Mouse (Mus musculus): ENCODE measurements around the gene Snapc4.

Gene Snapc4

DNA sequence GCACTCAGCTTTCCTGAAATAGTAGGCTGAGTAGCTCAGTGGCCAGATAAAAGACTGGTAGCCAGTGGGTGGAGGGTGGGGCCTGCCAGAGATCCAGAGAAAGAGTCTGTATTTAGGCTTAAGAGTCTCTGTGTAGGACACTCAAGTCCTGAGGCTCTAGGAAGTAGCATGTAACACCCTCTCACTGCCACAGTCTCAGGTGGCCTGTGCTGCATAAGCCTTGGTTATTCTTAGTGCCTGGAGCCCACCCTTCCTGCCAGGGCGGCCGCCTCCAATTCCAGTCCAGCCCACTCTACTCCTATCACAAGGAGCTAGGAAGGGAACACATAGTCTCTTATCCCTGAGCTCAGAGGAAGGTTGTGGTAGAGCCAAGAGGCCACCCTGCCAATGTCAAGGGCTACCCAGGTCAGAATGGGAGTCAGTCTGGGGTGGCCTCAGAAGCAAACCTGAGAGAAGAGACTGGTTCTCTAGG, 38.9 kb downstream of the Snapc4 start:
- no peak for DNase-seq (ENCODE audit: low spot score in 2 of 2)

DNA sequence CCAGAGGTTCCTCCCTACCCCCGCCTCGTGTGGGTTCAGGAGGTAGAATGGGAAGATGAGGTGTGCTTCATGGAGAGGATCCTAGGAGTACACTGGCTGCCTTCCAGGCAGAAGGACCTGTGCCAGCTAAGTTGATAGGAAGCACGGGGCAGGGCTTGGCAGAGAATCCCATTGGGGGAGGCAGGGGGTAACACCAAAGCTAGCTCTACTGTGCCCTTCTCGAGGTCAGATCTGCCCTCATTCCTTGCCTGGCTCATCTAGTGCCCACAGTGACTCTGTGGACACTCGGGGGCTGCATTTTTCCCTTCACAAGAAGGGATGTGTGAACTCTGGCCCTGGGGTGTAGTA, 41.3 kb downstream of the Snapc4 start:
- no peak for DNase-seq (ENCODE audit: low spot score in 2 of 2)

- DNase-seq (ENCODE audit: low spot score in 2 of 2) = no peak
These were observed 41.9 kb downstream of the Snapc4 start for GRCm38 (mm10) chr2:26338302-26339203.

DNA sequence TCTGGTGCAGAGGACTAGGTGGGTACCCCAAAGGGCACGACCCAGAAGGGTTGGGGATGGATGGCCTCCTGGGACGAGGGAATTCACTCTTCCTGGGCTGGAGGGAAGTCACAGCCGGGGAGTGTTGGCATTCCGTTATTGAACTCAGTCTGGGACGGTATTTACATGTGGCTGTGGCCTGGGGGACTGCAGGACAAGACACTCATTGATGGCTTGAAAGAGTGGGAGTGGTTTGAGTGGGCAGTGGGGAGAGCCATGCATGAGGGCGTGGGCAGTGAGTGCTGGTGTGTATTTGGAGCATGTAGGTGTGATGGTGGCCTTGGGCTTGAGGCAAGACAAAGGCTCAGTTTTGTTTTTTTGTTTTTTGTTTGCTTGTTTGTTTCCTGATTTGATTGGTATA, 49.8 kb downstream of the Snapc4 start:
- DNase-seq (ENCODE audit: low spot score in 2 of 2) = no peak

DNA sequence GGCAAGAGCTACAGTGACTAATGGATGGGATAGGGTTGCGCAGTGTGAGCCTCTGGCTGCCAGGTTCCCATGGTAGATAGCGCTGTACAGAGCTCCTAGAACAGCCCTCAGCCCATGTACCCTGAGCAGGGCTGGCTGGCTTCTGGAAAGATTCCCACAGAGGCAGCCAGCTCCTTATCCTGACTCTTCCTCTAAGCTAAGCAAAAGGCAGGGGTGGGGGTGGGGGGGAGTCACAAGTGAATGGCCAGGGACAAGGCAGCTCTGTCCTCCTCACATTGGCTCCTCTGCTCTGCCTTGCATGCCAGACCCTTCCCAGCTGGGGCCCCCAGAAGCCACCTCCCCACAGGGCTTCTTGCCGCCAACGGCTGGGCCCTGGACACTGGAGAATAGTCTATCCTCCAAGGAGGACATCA, 50.4 kb downstream of the Snapc4 start:
- no peak for DNase-seq (ENCODE audit: low spot score in 2 of 2)

- DNase-seq (ENCODE audit: low spot score in 2 of 2) = no peak
These were observed 51.1 kb downstream of the Snapc4 start for GRCm38 (mm10) chr2:26329402-26329801.

GRCm38 (mm10) chr2:26327852-26328251, 52.6 kb downstream of the Snapc4 start:
- no peak for DNase-seq (ENCODE audit: low spot score in 2 of 2)

DNA sequence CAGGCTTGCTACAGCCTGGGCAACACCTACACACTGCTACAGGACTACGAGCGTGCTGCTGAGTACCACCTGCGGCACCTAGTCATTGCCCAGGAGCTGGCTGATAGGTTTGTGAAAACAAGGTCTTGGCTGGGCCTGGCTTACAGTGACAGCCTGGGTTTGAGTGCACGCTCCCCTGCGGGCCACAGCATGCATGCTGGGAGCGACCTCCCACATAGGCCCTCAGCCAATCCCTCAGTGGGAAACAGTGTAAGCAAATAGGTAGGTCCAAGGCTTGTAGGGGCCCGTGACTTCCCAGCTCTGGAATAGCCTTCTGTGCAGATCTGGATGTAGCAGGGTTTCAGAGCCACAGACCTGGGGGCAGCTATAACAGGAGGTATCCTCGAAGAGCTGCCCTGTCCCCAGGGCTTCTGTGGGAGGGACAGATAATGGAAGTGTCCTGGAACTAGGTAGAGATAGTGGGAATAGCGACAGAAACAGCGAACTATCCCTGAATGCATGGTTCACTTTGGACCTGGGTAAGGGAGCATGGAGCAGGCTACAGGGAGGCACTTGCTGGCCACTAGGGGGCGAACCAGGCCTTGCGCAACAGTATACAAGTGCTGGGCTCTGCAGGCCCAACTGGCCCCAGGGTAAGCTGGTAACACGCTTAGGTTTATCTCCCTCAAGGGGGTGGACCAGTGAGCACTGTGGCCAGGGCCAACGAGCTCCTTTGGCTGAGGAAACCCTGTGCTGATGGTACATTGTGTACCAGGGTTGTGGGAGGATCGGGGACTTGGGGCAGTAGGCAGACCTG, 54.9 kb downstream of the Snapc4 start:
- peak; percentile 26 to 45 for DNase-seq (ENCODE audit: low spot score in 2 of 2)

GRCm38 (mm10) chr2:26324917-26325316, 55.5 kb downstream of the Snapc4 start:
- no peak for DNase-seq (ENCODE audit: low spot score in 2 of 2)

GRCm38 (mm10) chr2:26323589-26324325, 56.7 kb downstream of the Snapc4 start:
- no peak for DNase-seq (ENCODE audit: low spot score in 2 of 2)

DNA sequence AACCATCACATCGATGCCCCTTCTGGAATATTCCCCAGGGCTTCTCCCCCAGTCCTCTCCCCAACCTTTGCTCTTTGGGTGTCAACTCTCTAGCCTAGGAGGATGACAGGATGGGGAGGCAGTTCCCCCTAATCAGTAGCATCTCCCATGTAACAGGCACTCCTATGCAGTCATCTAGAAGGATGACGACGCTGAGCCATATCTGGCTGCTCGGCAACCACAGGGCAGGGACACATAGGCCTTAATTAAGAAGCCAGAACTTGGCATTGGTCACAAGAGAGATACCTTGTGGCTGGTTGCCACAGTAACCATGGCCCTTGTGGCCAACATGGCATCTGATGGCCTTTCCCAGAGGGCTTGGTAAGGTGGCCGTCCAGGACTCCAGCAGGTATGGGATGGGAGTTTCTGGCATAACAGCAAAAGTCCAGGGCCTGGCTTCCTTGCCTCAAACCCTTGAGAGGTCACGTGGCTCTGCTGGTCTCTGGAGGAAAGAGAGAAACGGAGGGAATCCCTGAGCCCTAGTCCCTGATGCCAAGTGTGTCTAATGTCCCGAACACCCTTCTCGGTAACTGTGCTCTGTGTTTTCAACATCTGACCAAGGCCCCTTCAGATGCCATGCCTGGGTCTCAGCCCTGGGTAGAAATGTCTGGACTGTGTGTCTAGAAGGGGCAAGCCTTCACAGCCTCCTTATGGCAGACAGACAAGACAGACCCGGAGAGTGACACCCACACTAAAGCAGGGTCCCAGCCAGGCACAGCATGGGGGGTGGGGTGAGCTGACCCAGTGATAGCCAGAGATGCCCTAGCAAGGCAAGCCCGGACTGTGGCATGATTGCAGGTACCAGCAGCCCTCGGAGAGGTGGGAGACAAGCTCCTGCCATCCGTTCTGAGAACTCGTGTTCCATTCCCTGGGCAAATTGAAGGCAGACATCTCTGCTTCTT, 59.9 kb downstream of the Snapc4 start:
- DNase-seq (ENCODE audit: low spot score in 2 of 2) = no peak

GRCm38 (mm10) chr2:26319519-26320244, 60.8 kb downstream of the Snapc4 start:
- DNase-seq (ENCODE audit: low spot score in 2 of 2) = no peak

- no peak for DNase-seq (ENCODE audit: low spot score in 2 of 2)
These were observed 61.3 kb downstream of the Snapc4 start for GRCm38 (mm10) chr2:26319109-26319508.

DNA sequence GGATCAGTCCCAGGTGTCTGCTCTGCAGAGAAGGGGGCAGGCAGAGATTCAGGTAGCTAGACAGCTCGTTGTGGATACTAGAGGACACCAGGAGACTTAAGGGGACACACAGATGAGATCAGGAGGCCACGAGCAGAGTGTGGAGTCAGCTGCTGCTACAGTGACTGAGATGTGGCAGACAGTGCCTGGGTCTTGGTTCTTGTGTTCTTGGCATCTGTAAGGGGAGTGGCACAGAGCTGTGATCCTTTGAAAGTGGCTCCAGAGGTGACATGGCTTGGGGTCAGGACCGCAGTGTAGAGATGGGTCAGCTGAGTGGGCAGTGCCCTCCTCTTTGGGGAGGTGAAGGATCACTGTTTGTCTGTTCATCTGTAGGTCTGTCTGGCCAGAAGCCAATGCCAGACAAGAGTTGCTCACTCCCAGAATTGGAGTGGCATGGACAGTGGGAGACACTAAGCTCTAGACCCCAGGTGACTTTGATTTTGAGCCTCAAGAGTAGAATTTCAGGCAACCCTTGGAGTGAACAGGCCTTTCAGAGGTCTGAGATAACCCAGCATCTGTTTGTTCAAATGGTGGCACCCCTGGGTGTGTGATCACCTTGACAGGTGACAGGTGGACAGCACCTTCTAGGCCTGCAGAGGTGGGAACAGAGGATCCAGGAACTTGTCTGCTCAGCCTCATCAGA, 62.3 kb downstream of the Snapc4 start:
- no peak for DNase-seq (ENCODE audit: low spot score in 2 of 2)

DNA sequence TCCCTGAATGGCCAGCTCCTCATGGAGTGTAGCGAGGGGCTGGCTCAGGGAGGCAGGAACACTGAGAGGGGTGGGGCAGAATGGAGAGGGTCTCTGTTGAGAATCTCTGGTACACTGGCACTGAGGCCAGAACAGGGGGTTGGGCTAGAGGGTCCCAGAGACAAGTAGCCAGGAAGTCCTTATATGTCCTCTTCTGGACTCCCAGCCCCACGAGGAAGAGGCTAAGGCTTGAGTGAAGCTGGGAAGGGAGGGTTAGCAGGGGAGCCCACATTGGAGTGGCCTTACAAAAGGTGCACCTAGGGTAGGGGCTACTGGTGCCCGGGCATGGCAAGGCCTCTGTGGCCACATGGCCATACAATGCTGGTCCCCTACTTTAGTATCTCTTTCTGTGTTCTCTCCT, 63.1 kb downstream of the Snapc4 start:
- DNase-seq (ENCODE audit: low spot score in 2 of 2) = no peak

DNA sequence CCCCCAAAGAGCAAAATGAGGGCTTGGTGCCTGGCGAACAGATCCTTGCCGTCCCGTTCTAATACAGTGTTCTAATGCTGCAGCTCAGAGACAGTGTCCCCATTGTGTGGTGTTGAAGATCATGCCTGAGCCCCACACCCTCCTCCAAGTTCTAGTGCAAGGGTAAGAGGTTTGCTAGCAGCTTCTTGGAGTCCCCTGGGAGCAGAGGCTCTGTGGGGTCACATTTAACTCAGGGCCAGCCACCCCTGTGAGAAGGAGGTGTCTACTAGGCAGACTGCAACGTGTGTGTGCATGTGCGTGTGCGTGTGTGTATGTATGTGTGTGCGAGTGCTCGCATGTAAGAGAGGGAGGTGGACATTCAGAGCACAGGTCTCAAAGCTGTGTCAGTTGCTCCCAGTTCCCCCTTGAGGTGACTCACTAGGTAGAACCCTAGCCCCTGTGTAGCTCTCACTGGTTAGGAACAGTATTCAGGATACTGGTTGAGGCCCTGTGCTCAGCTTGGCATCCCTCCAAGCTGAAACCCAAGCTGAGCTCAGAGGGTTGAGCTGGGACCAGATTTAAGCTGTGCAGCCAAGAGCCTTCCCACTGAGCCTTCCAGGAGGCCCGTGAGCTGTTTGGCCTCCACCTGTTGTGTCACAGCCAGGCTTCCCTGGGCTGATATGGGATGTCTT, 63.7 kb downstream of the Snapc4 start:
- no peak for DNase-seq (ENCODE audit: low spot score in 2 of 2)

DNA sequence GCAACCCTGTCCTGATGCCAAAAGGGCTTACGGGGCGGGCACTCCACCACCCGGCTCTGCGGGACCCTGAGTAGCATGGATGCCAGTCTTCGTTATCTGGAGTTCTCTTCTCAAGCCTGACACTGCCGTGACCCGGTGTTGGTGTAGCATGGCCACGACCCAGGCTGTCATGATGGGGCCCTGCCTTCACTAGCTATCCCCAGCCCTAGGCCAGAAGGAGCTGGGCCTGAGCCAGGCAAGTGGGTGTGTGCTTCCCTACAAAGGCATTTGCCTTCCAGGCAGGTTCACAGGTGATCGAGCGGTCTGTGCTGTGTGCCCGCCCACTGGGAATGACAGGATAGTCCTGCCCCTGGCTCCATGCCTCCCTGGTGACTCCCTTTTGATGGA, 64.5 kb downstream of the Snapc4 start:
- DNase-seq (ENCODE audit: low spot score in 2 of 2) = no peak

GRCm38 (mm10) chr2:26315072-26315924, 65.2 kb downstream of the Snapc4 start, which contains the start of gene Gpsm1:
Gene Gpsm1 (plus strand): TSS chr2:26315515.
- DNase-seq (ENCODE audit: low spot score in 2 of 2) = peak; percentile 25 to 51

All from spleen, postnatal 14 days (tissue).